Mouse (Mus musculus): Measurements from ENCODE around the gene Trpv3. TPM values are rescaled to one million over a fixed set of nuclear protein-coding genes. Genes with fewer than 3 reads are reported as not detected.

The Trpv3 gene
- polyA plus RNA-seq, 1 experiment: 0.14 TPM

GRCm38 (mm10) chr11:73257362-73257945, 9.7 kb upstream of the Trpv3 start:
- 81% methylated on average over 4 of the region's 4 CpGs for WGBS
- no peaks in the 10 kb centered on the region for H3K36me3 ChIP-seq (ENCODE audit: control insufficient read depth, insufficient read depth, low read length)
- H3K27me3 ChIP-seq (ENCODE audit: control insufficient read depth, insufficient read depth, low read length): no peaks in the 10 kb centered on the region
- H3K27ac ChIP-seq (ENCODE audit: insufficient read depth, low read length): no peak overlapping the region
- H3K4me3 ChIP-seq (ENCODE audit: extremely low read depth, insufficient read depth, insufficient read length): no peak overlapping the region
- no peaks in the 10 kb centered on the region for H3K4me1 ChIP-seq (ENCODE audit: control insufficient read depth, insufficient read depth, insufficient read length)
- TF ChIP-seq CTCF (IDR thresholded peaks at IDR 0.05; ENCODE audit: extremely low read depth, insufficient read depth, insufficient read length, insufficient replicate concordance) (no peak), POLR2A (IDR thresholded peaks at IDR 0.05; ENCODE audit: low read depth, low read length) (no peak)
- DNase-seq (ENCODE audit: low read depth in 1 of 2, low spot score in 2 of 2): no peak

- no peak for DNase-seq (ENCODE audit: low read depth in 1 of 2, low spot score in 2 of 2)
- H3K4me3 ChIP-seq (ENCODE audit: extremely low read depth, insufficient read depth, insufficient read length): no peak overlapping the region
- H3K27ac ChIP-seq (ENCODE audit: insufficient read depth, low read length): no peak overlapping the region
- no peaks in the 10 kb centered on the region for H3K4me1 ChIP-seq (ENCODE audit: control insufficient read depth, insufficient read depth, insufficient read length)
- H3K27me3 ChIP-seq (ENCODE audit: control insufficient read depth, insufficient read depth, low read length): no peaks in the 10 kb centered on the region
- no peaks in the 10 kb centered on the region for H3K36me3 ChIP-seq (ENCODE audit: control insufficient read depth, insufficient read depth, low read length)
- TF ChIP-seq CTCF (IDR thresholded peaks at IDR 0.05; ENCODE audit: extremely low read depth, insufficient read depth, insufficient read length, insufficient replicate concordance): no peak
- TF ChIP-seq POLR2A (IDR thresholded peaks at IDR 0.05; ENCODE audit: low read depth, low read length): no peak
Observed at GRCm38 (mm10) chr11:73258664-73259063, 8.5 kb upstream of the Trpv3 start.

- H3K36me3 ChIP-seq (ENCODE audit: control insufficient read depth, insufficient read depth, low read length): no peaks in the 10 kb centered on the region
- WGBS: 75% methylated on average over 3 of the region's 3 CpGs
- H3K27ac ChIP-seq (ENCODE audit: insufficient read depth, low read length): no peak overlapping the region
- H3K27me3 ChIP-seq (ENCODE audit: control insufficient read depth, insufficient read depth, low read length): no peaks in the 10 kb centered on the region
- DNase-seq (ENCODE audit: low read depth in 1 of 2, low spot score in 2 of 2): no peak
- no peaks in the 10 kb centered on the region for H3K4me1 ChIP-seq (ENCODE audit: control insufficient read depth, insufficient read depth, insufficient read length)
- no peak overlapping the region for H3K4me3 ChIP-seq (ENCODE audit: extremely low read depth, insufficient read depth, insufficient read length)
- TF ChIP-seq POLR2A (IDR thresholded peaks at IDR 0.05; ENCODE audit: low read depth, low read length) (no peak), CTCF (IDR thresholded peaks at IDR 0.05; ENCODE audit: extremely low read depth, insufficient read depth, insufficient read length, insufficient replicate concordance) (no peak)
Observed at GRCm38 (mm10) chr11:73260457-73260856, 6.7 kb upstream of the Trpv3 start.

- H3K4me3 ChIP-seq (ENCODE audit: extremely low read depth, insufficient read depth, insufficient read length): no peak overlapping the region
- H3K4me1 ChIP-seq (ENCODE audit: control insufficient read depth, insufficient read depth, insufficient read length): no peaks in the 10 kb centered on the region
- TF ChIP-seq CTCF (IDR thresholded peaks at IDR 0.05; ENCODE audit: extremely low read depth, insufficient read depth, insufficient read length, insufficient replicate concordance) (no peak), POLR2A (IDR thresholded peaks at IDR 0.05; ENCODE audit: low read depth, low read length) (no peak)
- H3K27ac ChIP-seq (ENCODE audit: insufficient read depth, low read length): no peak overlapping the region
- no peaks in the 10 kb centered on the region for H3K36me3 ChIP-seq (ENCODE audit: control insufficient read depth, insufficient read depth, low read length)
- no peak for DNase-seq (ENCODE audit: low read depth in 1 of 2, low spot score in 2 of 2)
- no peaks in the 10 kb centered on the region for H3K27me3 ChIP-seq (ENCODE audit: control insufficient read depth, insufficient read depth, low read length)
- 93% methylated on average over 1 of the region's 1 CpGs for WGBS
Observed at GRCm38 (mm10) chr11:73261385-73261784, 5.8 kb upstream of the Trpv3 start.

- Histone ChIP-seq H3K4me1 (ENCODE audit: control insufficient read depth, insufficient read depth, insufficient read length) (no peaks in the 10 kb centered on the region), H3K27ac (ENCODE audit: insufficient read depth, low read length) (no peak overlapping the region), H3K36me3 (ENCODE audit: control insufficient read depth, insufficient read depth, low read length) (no peaks in the 10 kb centered on the region), H3K27me3 (ENCODE audit: control insufficient read depth, insufficient read depth, low read length) (no peaks in the 10 kb centered on the region), H3K4me3 (ENCODE audit: extremely low read depth, insufficient read depth, insufficient read length) (no peak overlapping the region)
- no peak for TF ChIP-seq CTCF (IDR thresholded peaks at IDR 0.05; ENCODE audit: extremely low read depth, insufficient read depth, insufficient read length, insufficient replicate concordance)
- no peak for TF ChIP-seq POLR2A (IDR thresholded peaks at IDR 0.05; ENCODE audit: low read depth, low read length)
- WGBS: 58% methylated on average over 2 of the region's 2 CpGs
- no peak for DNase-seq (ENCODE audit: low read depth in 1 of 2, low spot score in 2 of 2)
Observed at GRCm38 (mm10) chr11:73274821-73275220, 7.6 kb downstream of the Trpv3 start.

GRCm38 (mm10) chr11:73280710-73281109, 13.5 kb downstream of the Trpv3 start:
- no peak for DNase-seq (ENCODE audit: low read depth in 1 of 2, low spot score in 2 of 2)
- WGBS: 18% methylated on average over 5 of the region's 5 CpGs
- TF ChIP-seq CTCF (IDR thresholded peaks at IDR 0.05; ENCODE audit: extremely low read depth, insufficient read depth, insufficient read length, insufficient replicate concordance) (no peak), POLR2A (IDR thresholded peaks at IDR 0.05; ENCODE audit: low read depth, low read length) (no peak)
- Histone ChIP-seq H3K36me3 (ENCODE audit: control insufficient read depth, insufficient read depth, low read length) (no peaks in the 10 kb centered on the region), H3K4me3 (ENCODE audit: extremely low read depth, insufficient read depth, insufficient read length) (no peak overlapping the region), H3K4me1 (ENCODE audit: control insufficient read depth, insufficient read depth, insufficient read length) (no peaks in the 10 kb centered on the region), H3K27ac (ENCODE audit: insufficient read depth, low read length) (no peak overlapping the region), H3K27me3 (ENCODE audit: control insufficient read depth, insufficient read depth, low read length) (no peaks in the 10 kb centered on the region)

- peak in 1 of 2 experiments; percentile 7 for DNase-seq (ENCODE audit: low read depth in 1 of 2, low spot score in 2 of 2)
- TF ChIP-seq CTCF (IDR thresholded peaks at IDR 0.05; ENCODE audit: extremely low read depth, insufficient read depth, insufficient read length, insufficient replicate concordance) (no peak), POLR2A (IDR thresholded peaks at IDR 0.05; ENCODE audit: low read depth, low read length) (no peak)
- H3K27ac ChIP-seq (ENCODE audit: insufficient read depth, low read length): no peak overlapping the region
- H3K4me3 ChIP-seq (ENCODE audit: extremely low read depth, insufficient read depth, insufficient read length): no peak overlapping the region
- H3K4me1 ChIP-seq (ENCODE audit: control insufficient read depth, insufficient read depth, insufficient read length): no peaks in the 10 kb centered on the region
- WGBS: 6% methylated on average over 16 of the region's 16 CpGs
- no peaks in the 10 kb centered on the region for H3K27me3 ChIP-seq (ENCODE audit: control insufficient read depth, insufficient read depth, low read length)
- no peaks in the 10 kb centered on the region for H3K36me3 ChIP-seq (ENCODE audit: control insufficient read depth, insufficient read depth, low read length)
Observed at GRCm38 (mm10) chr11:73281528-73282027, 14.4 kb downstream of the Trpv3 start.
